Mouse (Mus musculus) kidney, postnatal 14 days (tissue): ENCODE results near the gene Cox5b.
A peak's percentile ranks its signal among the peaks of the same experiment; 100 is the strongest.

Experiments
- DNase-seq: peaks from one replicate; pipeline ENCODE4 v3.0.0; 2022; ENCODE audit warnings: mixed read lengths

Cox5b gene

GRCm38 (mm10) chr1:36690671-36691235 lies 496 bp upstream of the Cox5b start:
- DNase-seq: no peak

- no peak for DNase-seq
These were observed 3.6 kb downstream of the Cox5b start for GRCm38 (mm10) chr1:36694871-36695270.

GRCm38 (mm10) chr1:36696411-36696810 lies 5.2 kb downstream of the Cox5b start:
- DNase-seq: no peak

GRCm38 (mm10) chr1:36697030-36697429 lies 5.8 kb downstream of the Cox5b start:
- DNase-seq: no peak

- DNase-seq: no peak
These were observed 15.9 kb downstream of the Cox5b start for GRCm38 (mm10) chr1:36707166-36707565.

GRCm38 (mm10) chr1:36707797-36708196 lies 16.5 kb downstream of the Cox5b start:
- no peak for DNase-seq

GRCm38 (mm10) chr1:36708626-36709025 lies 17.4 kb downstream of the Cox5b start:
- DNase-seq: no peak

GRCm38 (mm10) chr1:36709055-36709853 lies 18.0 kb downstream of the Cox5b start:
- peak; percentile 43 for DNase-seq

- DNase-seq: peak; percentile 99
These were observed 18.6 kb downstream of the Cox5b start, which contains the start of gene 4933424G06Rik for GRCm38 (mm10) chr1:36709854-36710280. 4933424G06Rik (plus strand) TSS chr1:36710149.

GRCm38 (mm10) chr1:36711104-36711503 lies 19.9 kb downstream of the Cox5b start:
- no peak for DNase-seq

GRCm38 (mm10) chr1:36714311-36714710 lies 23.1 kb downstream of the Cox5b start, which contains the start of gene Actr1b:
Actr1b (minus strand) TSS chr1:36714422.
- no peak for DNase-seq

GRCm38 (mm10) chr1:36718786-36719185 lies 27.5 kb downstream of the Cox5b start:
- no peak for DNase-seq

GRCm38 (mm10) chr1:36723146-36724056 lies 32.2 kb downstream of the Cox5b start:
- no peak for DNase-seq

- no peak for DNase-seq
These were observed 32.8 kb downstream of the Cox5b start for GRCm38 (mm10) chr1:36724057-36724431.

- DNase-seq: peak; percentile 85
These were observed 46.1 kb downstream of the Cox5b start for GRCm38 (mm10) chr1:36737300-36737699.

- no peak for DNase-seq
These were observed 48.0 kb downstream of the Cox5b start for GRCm38 (mm10) chr1:36739231-36739630.

GRCm38 (mm10) chr1:36743046-36743445 lies 51.8 kb downstream of the Cox5b start:
- DNase-seq: no peak
